Mouse (Mus musculus) ES-E14 (cell line): ENCODE measurements at regions not wholly inside any gene's neighbourhood (a gene's known extent, or its start where the extent isn't known, plus 50 kb on each side); places are given as distances from the start of the nearest gene placed in this dataset.

ENCODE experiments used
- CHD2 ChIP-seq: IDR thresholded peaks from 2 replicates; pipeline ENCODE4 v1.6.1; 2014; ENCODE audit warnings: mild to moderate bottlenecking, low read depth, low read length, inconsistent platforms
- HCFC1 ChIP-seq: IDR thresholded peaks from 2 replicates; pipeline ENCODE4 v1.6.1; 2012; ENCODE audit warnings: low read length, inconsistent platforms, borderline replicate concordance; ENCODE audit not compliant: insufficient read depth
- MAFK ChIP-seq: IDR thresholded peaks from 2 replicates; pipeline ENCODE4 v1.6.1; 2014; ENCODE audit warnings: mild to moderate bottlenecking, low read depth, low read length, inconsistent platforms; ENCODE audit not compliant: insufficient read depth
- ZNF384 ChIP-seq: IDR thresholded peaks from 2 replicates; pipeline ENCODE4 v1.6.1; 2012; ENCODE audit warnings: low read depth, low read length, inconsistent platforms

- TF ChIP-seq ZNF384 (no peak), HCFC1 (no peak), MAFK (no peak), CHD2 (no peak)
Measured at GRCm38 (mm10) chr13:97358261-97358660, 117.4 kb downstream of the Enc1 start.
